Mouse (Mus musculus): ENCODE results near the gene Ccdc50. TPM values are rescaled to one million over a fixed set of nuclear protein-coding genes. Genes with fewer than 3 reads are reported as not detected.

Ccdc50 gene
- total RNA-seq, 2 experiments from 2014 or later: 61.8 to 70.7 TPM

Other genes with a start within 250 kb of the Ccdc50 start
- 1 to 10 TPM; 3.0 to 4.0 TPM for gene Ostn, start 81.4 kb upstream of the Ccdc50 start, total RNA-seq (2021)
- not detected for gene Uts2b, start 18.6 kb upstream of the Ccdc50 start, total RNA-seq (2021)